Mouse (Mus musculus) heart, embryonic 11.5 days (tissue): ENCODE results near the gene Epn1. TPM values are rescaled to one million over a fixed set of nuclear protein-coding genes. Genes with fewer than 3 reads are reported as not detected.

Experiments
- ATAC-seq: fragments of 200-750 bp; cut with Nextera tagmentation; replicated peaks from 2 replicates; pipeline ENCODE4 v1.8.0; 2017; ENCODE audit warnings: moderate library complexity; ENCODE audit not compliant: insufficient number of reproducible peaks, low FRiP score, low TSS enrichment
- H3K27ac ChIP-seq: fragments of 300-500 bp; sonication (generic); 2 replicates; pipeline ENCODE4 v1.5.1; 2014; ENCODE audit warnings: mild to moderate bottlenecking, low read depth, low read length
- H3K27me3 ChIP-seq: fragments of 300-500 bp; sonication (generic); 2 replicates; pipeline ENCODE4 v1.6.1; 2014; ENCODE audit warnings: mild to moderate bottlenecking, low read length, mixed read lengths; ENCODE audit not compliant: control insufficient read depth, insufficient read depth
- H3K36me3 ChIP-seq: fragments of 300-500 bp; sonication (generic); 2 replicates; pipeline ENCODE4 v1.6.1; 2014; ENCODE audit warnings: mild to moderate bottlenecking, low read length, moderate library complexity, mixed read lengths; ENCODE audit not compliant: control insufficient read depth, insufficient read depth
- H3K4me1 ChIP-seq: fragments of 300-500 bp; sonication (generic); 2 replicates; pipeline ENCODE4 v1.6.1; 2014; ENCODE audit warnings: low read length; ENCODE audit not compliant: control insufficient read depth, insufficient read depth
- H3K4me2 ChIP-seq: fragments of 300-500 bp; sonication (generic); 2 replicates; pipeline ENCODE4 v1.6.1; 2014; ENCODE audit warnings: mild to moderate bottlenecking, moderate library complexity
- H3K4me3 ChIP-seq: fragments of 300-500 bp; sonication (generic); 2 replicates; pipeline ENCODE4 v1.5.1; 2014; ENCODE audit warnings: low read depth, low read length
- H3K9ac ChIP-seq: fragments of 300-500 bp; sonication (generic); 2 replicates; pipeline ENCODE4 v1.6.1; 2014; ENCODE audit warnings: mild to moderate bottlenecking, low read depth, low read length, moderate library complexity
- H3K9me3 ChIP-seq: fragments of 300-500 bp; sonication (generic); replicated peaks from 2 replicates; pipeline ENCODE4 v1.6.1; 2016; ENCODE audit warnings: low read length; ENCODE audit not compliant: control insufficient read depth
- WGBS: fragments of 180-500 bp; shearing (Covaris S2); extraction: QIAGEN DNeasy Blood & Tissue Kit; methylation state at CpG from one replicate; pipeline ENCODE4 v1.1.7; 2014; ENCODE audit not compliant: insufficient replicate concordance; 5-methylcytosine and 5-hydroxymethylcytosine counted together
- polyA plus RNA-seq: library from polyadenylated mRNA; unstranded; fragments of >200 nt; fragmentation: Nextera tagmentation; extraction: Ambion mirVana; gene quantifications from 2 replicates; pipeline ENCODE4 v1.2.1, GENCODE M21; 2014

Gene Epn1
- polyA plus RNA-seq, 1 experiment from 2014 or later, result 47.0 TPM

- Histone ChIP-seq H3K27me3 (no peaks in the 10 kb centered on the region), H3K4me1 (no peaks in the 10 kb centered on the region), H3K4me3 (no peak overlapping the region), H3K27ac (no peak overlapping the region), H3K9ac (no peak overlapping the region), H3K9me3 (no peaks in the 10 kb centered on the region), H3K4me2 (no peak overlapping the region), H3K36me3 (peaks cover 45% of the 10 kb centered on the region)
- 76% methylated on average over 6 of the region's 6 CpGs for WGBS
- no peak for ATAC-seq
Observed at GRCm38 (mm10) chr7:5092381-5092780, 12.3 kb downstream of the Epn1 start.

GRCm38 (mm10) chr7:5092831-5093510, 12.9 kb downstream of the Epn1 start:
- no peaks in the 10 kb centered on the region for H3K9me3 ChIP-seq
- H3K36me3 ChIP-seq, result peaks cover 49% of the 10 kb centered on the region
- H3K4me2 ChIP-seq, result no peak overlapping the region
- ATAC-seq, result no peak
- H3K4me1 ChIP-seq, result no peaks in the 10 kb centered on the region
- H3K27ac ChIP-seq, result no peak overlapping the region
- 86% methylated on average over 21 of the region's 21 CpGs for WGBS
- no peak overlapping the region for H3K4me3 ChIP-seq
- no peaks in the 10 kb centered on the region for H3K27me3 ChIP-seq
- no peak overlapping the region for H3K9ac ChIP-seq

- no peak overlapping the region for H3K27ac ChIP-seq
- H3K9ac ChIP-seq, result no peak overlapping the region
- H3K27me3 ChIP-seq, result no peaks in the 10 kb centered on the region
- no peaks in the 10 kb centered on the region for H3K9me3 ChIP-seq
- no peak overlapping the region for H3K4me2 ChIP-seq
- no peaks in the 10 kb centered on the region for H3K4me1 ChIP-seq
- 87% methylated on average over 5 of the region's 5 CpGs for WGBS
- H3K36me3 ChIP-seq, result peaks cover 35% of the 10 kb centered on the region
- H3K4me3 ChIP-seq, result no peak overlapping the region
- ATAC-seq, result no peak
Observed at GRCm38 (mm10) chr7:5098769-5099168, 18.7 kb downstream of the Epn1 start.

GRCm38 (mm10) chr7:5099796-5100195, 19.8 kb downstream of the Epn1 start:
- peaks cover 29% of the 10 kb centered on the region for H3K36me3 ChIP-seq
- H3K4me1 ChIP-seq, result no peaks in the 10 kb centered on the region
- no peak overlapping the region for H3K9ac ChIP-seq
- H3K4me2 ChIP-seq, result no peak overlapping the region
- no peak overlapping the region for H3K4me3 ChIP-seq
- H3K27me3 ChIP-seq, result no peaks in the 10 kb centered on the region
- H3K27ac ChIP-seq, result no peak overlapping the region
- H3K9me3 ChIP-seq, result no peaks in the 10 kb centered on the region
- ATAC-seq, result no peak
- 85% methylated on average over 3 of the region's 3 CpGs for WGBS

GRCm38 (mm10) chr7:5101066-5101663, 21.1 kb downstream of the Epn1 start:
- Histone ChIP-seq H3K4me2 (no peak overlapping the region), H3K27ac (no peak overlapping the region), H3K4me1 (no peaks in the 10 kb centered on the region), H3K36me3 (peaks cover 16% of the 10 kb centered on the region), H3K27me3 (no peaks in the 10 kb centered on the region), H3K4me3 (no peak overlapping the region), H3K9me3 (no peaks in the 10 kb centered on the region), H3K9ac (no peak overlapping the region)
- WGBS, result 81% methylated on average over 10 of the region's 10 CpGs
- no peak for ATAC-seq

GRCm38 (mm10) chr7:5102564-5102963, 22.5 kb downstream of the Epn1 start:
- Histone ChIP-seq H3K27me3 (no peaks in the 10 kb centered on the region), H3K4me3 (no peak overlapping the region), H3K9ac (no peak overlapping the region), H3K4me1 (no peaks in the 10 kb centered on the region), H3K9me3 (no peaks in the 10 kb centered on the region), H3K4me2 (no peak overlapping the region), H3K27ac (no peak overlapping the region), H3K36me3 (peaks cover 8% of the 10 kb centered on the region; the same call in 1 of the 2 replicates)
- ATAC-seq, result no peak
- 91% methylated on average over 2 of the region's 2 CpGs for WGBS

GRCm38 (mm10) chr7:5108272-5108671, 28.2 kb downstream of the Epn1 start:
- 58% methylated on average over 4 of the region's 4 CpGs for WGBS
- Histone ChIP-seq H3K4me3 (no peak overlapping the region), H3K9me3 (no peaks in the 10 kb centered on the region), H3K9ac (no peak overlapping the region), H3K4me2 (no peak overlapping the region), H3K36me3 (no peaks in the 10 kb centered on the region), H3K27me3 (no peaks in the 10 kb centered on the region), H3K4me1 (no peaks in the 10 kb centered on the region), H3K27ac (no peak overlapping the region)
- ATAC-seq, result no peak

GRCm38 (mm10) chr7:5109301-5109700, 29.3 kb downstream of the Epn1 start:
- Histone ChIP-seq H3K4me2 (no peak overlapping the region), H3K9me3 (no peaks in the 10 kb centered on the region), H3K27me3 (no peaks in the 10 kb centered on the region), H3K36me3 (no peaks in the 10 kb centered on the region), H3K27ac (no peak overlapping the region), H3K4me3 (no peak overlapping the region), H3K9ac (no peak overlapping the region), H3K4me1 (no peaks in the 10 kb centered on the region)
- 78% methylated on average over 8 of the region's 8 CpGs for WGBS
- no peak for ATAC-seq

GRCm38 (mm10) chr7:5112701-5113100, 32.7 kb downstream of the Epn1 start:
- Histone ChIP-seq H3K27me3 (no peaks in the 10 kb centered on the region), H3K9ac (no peak overlapping the region), H3K4me1 (no peaks in the 10 kb centered on the region), H3K4me3 (no peak overlapping the region), H3K4me2 (no peak overlapping the region), H3K9me3 (no peaks in the 10 kb centered on the region), H3K27ac (no peak overlapping the region), H3K36me3 (no peaks in the 10 kb centered on the region)
- WGBS, result 37% methylated on average over 3 of the region's 3 CpGs
- no peak for ATAC-seq
